Mouse (Mus musculus) heart, adult 9 months (tissue): ENCODE measurements around the gene Tnfsf8.

ENCODE experiments used
- DNase-seq, 2 experiments: peaks; one replicate each; pipeline ENCODE4 v3.0.0; 2022; ENCODE audit warnings: low spot score in 2 of 2

The Tnfsf8 gene

GRCm38 (mm10) chr4:63860688-63861540 lies at the start of gene Tnfsf8:
Tnfsf8 (minus strand) TSS chr4:63861347.
- DNase-seq, result no peak

DNA sequence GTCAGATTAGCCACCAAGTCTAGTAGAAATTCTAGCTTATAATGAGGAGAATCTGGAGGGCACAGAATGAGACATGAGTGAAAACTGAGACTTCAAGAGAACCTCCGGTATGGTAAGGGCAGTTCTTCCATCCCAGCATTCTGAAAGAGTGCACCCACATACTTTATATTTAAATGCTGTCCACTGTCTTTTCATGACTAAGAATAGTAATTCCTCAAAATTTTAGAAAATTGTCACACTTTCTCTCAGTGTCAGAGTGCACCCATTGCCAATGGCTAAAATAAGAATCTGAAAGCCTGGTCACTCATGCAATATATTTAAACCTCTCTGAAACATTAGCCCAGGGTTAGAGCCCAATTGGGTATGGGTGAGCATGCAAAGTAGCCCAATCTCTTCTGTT lies 47.4 kb upstream of the Tnfsf8 start:
- DNase-seq, result no peak

- no peak for DNase-seq
Observed at GRCm38 (mm10) chr4:63907473-63907872, 46.3 kb upstream of the Tnfsf8 start.

- no peak for DNase-seq
Observed at GRCm38 (mm10) chr4:63906050-63906449, 44.9 kb upstream of the Tnfsf8 start.

DNA sequence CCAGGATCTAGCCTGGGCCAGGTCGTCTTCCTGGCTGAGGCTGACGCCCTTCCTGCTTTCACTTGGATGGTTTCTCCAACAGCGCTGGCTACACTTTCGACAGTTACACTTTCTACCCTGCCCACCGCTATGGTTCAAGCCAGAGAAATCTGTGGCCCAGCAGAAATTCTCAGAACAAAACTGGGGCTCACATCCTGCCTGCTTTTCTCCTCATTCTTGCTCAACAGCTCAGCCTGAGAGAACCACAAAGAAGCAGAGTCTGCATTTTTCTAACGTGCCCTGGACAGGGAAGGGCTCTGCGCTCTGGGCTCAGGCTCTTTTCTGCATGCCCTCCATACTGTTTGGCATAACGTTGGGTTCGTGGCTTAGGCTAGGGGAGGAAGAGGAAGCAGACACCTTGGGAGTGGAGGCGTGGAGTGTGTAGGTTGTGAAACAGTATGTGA lies 38.0 kb upstream of the Tnfsf8 start:
- DNase-seq, result no peak

- DNase-seq, result no peak
Observed at GRCm38 (mm10) chr4:63897152-63897551, 36.0 kb upstream of the Tnfsf8 start.

GRCm38 (mm10) chr4:63886156-63886555 lies 25.0 kb upstream of the Tnfsf8 start:
- no peak for DNase-seq

- no peak for DNase-seq
Observed at GRCm38 (mm10) chr4:63876720-63877119, 15.6 kb upstream of the Tnfsf8 start.

GRCm38 (mm10) chr4:63875480-63875879 lies 14.3 kb upstream of the Tnfsf8 start:
- DNase-seq, result no peak

DNA sequence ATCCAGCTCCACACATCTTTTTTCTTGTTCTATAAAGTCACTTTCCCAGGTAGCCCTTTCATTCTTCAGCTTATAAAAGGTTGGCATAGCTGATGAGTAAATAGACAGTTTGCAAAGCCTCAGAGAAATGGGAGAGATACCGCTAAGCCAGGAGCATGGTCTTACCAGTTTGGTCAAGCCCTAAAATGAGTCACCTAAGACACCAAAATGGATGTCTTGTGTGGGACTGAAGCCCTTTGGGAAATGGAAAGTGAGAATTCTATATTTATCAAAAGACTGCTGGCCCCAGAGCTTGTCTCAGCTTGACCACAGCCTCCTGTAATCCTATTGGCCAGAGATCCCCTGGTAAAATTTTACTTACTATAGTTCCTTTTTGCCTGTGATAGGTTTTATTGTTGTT lies 9.5 kb upstream of the Tnfsf8 start:
- no peak for DNase-seq

- DNase-seq, result no peak
Observed at GRCm38 (mm10) chr4:63868770-63869169, 7.6 kb upstream of the Tnfsf8 start.

DNA sequence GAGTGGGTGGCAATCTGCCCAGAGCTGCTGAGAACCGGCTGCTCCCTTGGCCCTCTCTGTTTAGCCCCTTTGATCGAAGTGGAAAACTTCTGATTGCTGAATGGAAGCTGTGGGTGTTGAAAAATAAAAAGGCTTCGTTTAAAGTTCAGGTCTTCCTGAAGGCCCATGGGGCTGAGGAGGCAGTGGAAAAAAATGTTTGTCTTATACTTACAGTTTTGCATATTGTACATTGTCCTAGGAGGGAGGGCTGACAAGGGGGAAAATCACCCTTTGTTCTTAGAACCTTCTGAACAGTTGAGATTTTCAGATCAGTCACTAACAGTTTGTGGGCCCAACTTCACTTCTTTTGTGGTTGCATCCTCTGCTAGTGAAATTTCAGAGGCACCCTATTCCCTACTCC lies 1.8 kb upstream of the Tnfsf8 start:
- no peak for DNase-seq

DNA sequence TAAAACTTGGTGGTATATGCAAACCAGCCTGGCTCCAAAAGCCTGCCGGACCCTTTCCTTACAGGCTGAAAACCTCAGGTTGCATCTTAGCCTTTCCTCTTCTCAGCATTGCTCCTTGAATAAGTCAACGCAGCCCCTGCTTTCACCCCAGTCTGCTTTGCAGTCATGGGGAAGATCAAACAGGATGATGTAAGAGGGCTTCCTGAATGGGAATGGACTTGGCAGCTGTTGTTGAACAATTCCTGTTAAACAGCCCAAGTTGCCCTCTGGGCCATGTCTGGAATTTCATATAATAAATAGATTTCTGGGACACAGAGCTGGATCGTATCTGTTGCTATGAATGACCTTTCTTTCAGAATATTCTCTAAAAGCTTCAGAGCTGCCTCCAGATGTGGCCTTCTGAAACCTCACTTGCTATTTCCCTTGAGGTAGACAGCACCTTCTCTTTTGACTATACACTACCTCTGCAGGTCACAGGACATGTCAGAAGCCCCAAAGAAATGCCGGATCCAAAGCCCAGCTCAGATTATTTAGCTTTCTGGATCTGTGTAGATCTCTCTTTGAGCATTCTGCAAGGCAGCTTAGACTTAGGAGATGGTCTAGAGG lies 1.0 kb upstream of the Tnfsf8 start:
- DNase-seq, result no peak

- no peak for DNase-seq
Observed at GRCm38 (mm10) chr4:63860236-63860635, 911 bp downstream of the Tnfsf8 start.

DNA sequence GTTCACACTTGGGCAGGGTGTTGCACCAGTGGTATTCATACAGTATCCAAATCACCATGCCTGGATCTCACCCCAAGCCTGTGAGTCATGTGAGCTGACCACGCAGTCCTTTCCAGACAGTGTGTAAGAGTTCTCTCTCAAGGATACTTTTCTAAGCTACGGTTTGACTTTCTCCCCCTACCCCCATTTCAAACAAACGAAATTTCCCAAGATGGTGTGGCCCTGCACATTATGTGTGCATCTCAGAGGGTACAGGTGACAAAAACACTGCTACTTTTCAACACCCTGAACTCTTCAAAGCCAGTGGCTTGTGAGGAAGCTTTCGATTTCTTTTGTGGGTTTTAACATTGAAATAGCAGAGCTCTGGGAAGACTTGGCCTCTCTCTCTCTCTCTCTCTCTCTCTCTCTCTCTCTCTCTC lies 1.4 kb downstream of the Tnfsf8 start:
- no peak for DNase-seq

- DNase-seq, result no peak
Observed at GRCm38 (mm10) chr4:63858646-63859224, 2.4 kb downstream of the Tnfsf8 start.

DNA sequence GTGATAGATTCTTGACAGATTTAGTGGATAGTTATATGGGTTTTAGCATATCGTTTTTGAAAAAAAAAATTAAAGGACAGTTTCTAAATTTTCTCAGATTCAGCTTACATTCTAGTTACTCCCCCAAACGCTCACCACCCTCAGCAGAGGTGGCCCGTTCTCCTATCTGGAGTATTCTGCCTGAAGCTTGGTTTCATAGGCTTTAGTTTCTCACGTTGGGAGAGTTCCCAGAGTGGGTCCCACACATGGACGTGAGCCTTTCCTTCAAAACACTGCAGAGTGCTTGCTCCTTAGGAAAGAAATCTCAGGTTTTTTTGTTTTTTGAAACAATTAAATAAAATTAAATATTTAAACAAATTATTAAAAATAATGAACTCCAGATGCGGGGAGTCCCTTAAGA lies 4.4 kb downstream of the Tnfsf8 start:
- no peak for DNase-seq

DNA sequence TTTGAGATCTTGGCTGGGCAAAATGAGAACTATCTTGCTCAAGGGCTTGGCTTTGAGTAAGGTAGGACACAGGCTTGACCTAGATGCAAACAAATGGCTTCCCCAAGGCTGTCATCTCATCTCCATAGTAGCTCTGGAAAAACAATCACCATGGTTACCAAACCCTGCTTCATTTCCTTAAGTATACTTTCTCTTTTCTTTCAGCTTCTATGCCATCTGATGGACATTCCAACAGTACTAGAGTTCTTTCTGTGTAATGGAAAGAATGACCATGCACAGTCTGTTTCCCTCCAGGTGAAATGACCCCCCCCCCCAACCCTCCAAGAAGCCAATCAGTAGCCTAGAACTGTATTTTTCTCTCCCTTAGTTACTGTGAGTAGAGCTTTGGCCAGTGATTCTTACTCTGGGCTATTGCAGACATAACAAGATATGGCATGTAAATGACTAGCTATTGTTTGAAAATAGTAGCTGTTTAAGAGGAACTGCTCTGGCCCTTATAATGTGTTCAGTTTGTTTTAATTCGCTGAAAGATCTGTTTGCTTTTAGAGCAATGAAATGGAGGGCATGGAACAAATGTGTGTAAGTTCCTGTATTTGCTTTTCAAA lies 7.3 kb downstream of the Tnfsf8 start:
- no peak for DNase-seq

GRCm38 (mm10) chr4:63850082-63850481 lies 11.1 kb downstream of the Tnfsf8 start:
- no peak for DNase-seq

DNA sequence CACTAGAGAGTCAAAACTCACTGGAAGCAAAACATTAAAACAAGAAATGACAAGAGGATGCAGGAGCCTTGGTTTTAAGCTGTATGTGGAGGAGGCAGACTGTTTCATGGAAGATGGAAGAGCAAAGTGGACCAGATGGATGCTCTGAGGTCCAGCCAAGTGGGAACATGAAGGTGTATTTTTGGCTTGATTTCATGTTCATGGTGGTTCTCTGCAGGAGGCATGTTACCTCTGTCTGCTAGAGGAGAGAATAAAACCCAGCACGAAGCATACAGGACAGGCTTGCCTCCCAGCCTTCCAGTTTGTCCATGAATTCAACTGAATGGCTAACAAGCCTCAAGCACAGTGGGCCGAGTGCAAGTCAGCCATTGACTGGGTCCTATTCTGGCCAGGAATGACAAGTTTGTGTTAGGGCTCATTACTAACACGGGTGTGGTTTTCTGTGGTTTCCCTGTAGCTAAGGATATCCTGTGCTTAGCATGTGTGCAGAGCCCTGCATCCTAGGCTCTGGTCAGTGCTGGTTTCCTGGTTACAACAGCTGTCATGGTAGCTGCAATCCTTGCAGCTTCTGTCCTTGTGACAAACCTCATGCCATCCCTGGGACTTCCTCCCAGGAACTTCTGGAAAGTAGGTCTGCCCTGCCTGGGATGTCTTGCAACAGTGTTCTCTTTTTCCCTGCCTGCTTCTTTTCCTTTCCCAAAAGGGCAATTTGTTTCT lies 14.1 kb downstream of the Tnfsf8 start:
- no peak for DNase-seq

DNA sequence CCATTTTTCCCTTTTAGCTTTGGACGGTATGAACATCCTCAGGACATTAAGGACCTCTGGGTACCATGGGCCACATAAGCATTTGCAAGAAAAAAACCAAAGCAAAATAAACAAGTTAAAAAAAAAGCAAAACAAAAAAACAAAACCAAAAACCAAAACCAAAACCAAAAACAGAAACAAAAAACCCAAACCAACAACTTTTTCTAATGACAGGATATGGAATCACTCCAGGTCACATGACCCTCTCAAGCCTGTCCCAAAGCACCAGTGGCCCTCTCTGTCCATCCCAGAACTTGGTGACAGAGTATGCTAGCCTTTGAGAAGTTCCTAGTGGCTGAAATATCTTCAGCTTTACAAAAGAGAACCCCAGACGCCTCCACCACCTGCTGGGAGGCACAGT lies 15.4 kb downstream of the Tnfsf8 start:
- DNase-seq, result no peak

GRCm38 (mm10) chr4:63843924-63844323 lies 17.2 kb downstream of the Tnfsf8 start:
- DNase-seq, result no peak
